Mouse (Mus musculus): Measurements from ENCODE around the gene Hoxb5.

DNA sequence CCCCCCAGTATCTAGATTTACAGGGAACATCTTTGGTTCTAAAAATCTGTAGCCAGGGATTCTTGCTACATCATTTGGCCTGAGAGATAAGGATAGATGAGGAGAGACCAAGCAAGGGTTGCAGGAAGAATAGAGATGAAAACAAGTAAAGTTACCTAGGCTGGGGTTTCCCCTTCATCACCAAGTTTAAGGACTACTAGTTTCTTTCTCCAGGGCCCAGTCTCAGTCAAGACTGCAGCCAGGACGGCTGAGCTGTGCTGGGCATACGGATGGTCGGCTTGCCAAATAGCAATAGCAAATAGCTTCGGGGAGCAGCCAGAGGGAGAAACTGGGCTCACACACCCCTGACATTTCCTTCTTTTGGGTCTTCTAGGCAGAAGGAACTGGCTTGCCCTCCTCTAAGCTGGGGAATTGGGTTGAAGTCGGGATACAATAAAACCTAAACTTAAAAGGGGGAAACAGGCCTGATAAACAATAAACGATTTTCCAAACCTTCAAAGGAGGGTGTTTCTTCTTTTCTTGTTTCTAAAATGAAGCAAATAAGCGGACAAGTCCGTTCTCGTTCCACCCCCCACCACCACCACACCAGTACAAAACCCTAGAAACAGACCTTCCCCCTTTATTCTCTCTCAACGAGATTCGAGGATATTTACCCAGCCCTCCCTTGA is 5.0 kb upstream of the Hoxb5 start:
- TF ChIP-seq POLR2A (IDR thresholded peaks at IDR 0.05; ENCODE audit: borderline replicate concordance, control insufficient read depth, low read depth, low read length) (no peak), CTCF (IDR thresholded peaks at IDR 0.05; ENCODE audit: control insufficient read depth, insufficient read depth, low read length) (no peak)

Measured in bone marrow, adult 2 months (tissue).